Mouse (Mus musculus) bone marrow macrophage, adult 2 months (primary cell): Measurements from ENCODE around the gene Rab21.

Source experiments
- CTCF ChIP-seq: IDR thresholded peaks from 2 replicates; pipeline ENCODE4 v1.5.1; 2012; ENCODE audit warnings: low read depth, mild to moderate bottlenecking, low read length, moderate library complexity
- POLR2A ChIP-seq: IDR thresholded peaks from 2 replicates; pipeline ENCODE4 v1.6.1; 2012; ENCODE audit warnings: mild to moderate bottlenecking, low read depth, low read length, borderline replicate concordance

DNA sequence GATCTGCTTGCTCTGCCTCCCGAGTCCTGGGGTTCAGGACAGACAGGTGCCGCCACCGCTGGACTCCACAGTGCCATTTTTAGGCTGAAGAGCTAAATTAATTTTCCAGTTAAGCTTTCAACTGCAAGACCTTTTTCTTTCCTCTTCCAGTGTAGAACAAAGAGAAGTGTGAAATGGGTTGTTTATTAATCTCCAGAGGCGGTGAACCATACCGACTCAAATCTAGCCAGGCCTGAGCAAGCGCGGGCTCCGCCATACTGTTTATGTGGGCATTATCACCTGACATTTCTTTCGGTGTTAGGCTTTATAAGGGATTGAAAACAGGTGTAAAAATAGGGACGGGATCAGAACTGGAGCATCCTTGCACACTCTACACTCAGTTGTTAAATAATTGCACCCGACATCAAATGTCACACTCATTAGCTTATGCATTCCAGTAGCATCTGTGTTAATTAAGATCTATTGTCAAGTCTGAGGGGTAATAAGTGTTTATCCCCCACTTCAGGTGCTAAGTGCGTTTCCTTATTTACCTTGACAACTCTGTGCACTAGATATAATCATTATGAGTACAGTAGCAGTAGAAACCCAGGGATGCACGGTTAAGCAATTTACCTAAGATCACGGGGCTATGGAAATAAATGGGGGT, 1.6 kb downstream of the Rab21 start:
- TF ChIP-seq CTCF (no peak), POLR2A (no peak)
